Mouse (Mus musculus): ENCODE results near the gene Rarres2. TPM values are rescaled to one million over a fixed set of nuclear protein-coding genes. Genes with fewer than 3 reads are reported as not detected.

The Rarres2 gene
- total RNA-seq, 2 experiments from 2014 or later, result 0.05 TPM; not detected in 1

Other genes starting within 250 kb of the Rarres2 start
- gene Krba1, start 177.2 kb downstream of the Rarres2 start, total RNA-seq (2014; fragmentation: Nextera tagmentation), result 8.4 and 9.1 TPM in 2 replicates
- 4.8 and 8.0 TPM in 2 replicates for gene Krba1, start 177.2 kb downstream of the Rarres2 start, total RNA-seq (2017)
- gene Zfp467, start 127.0 kb downstream of the Rarres2 start, total RNA-seq (2014; fragmentation: Nextera tagmentation), result 0.33 and 0.67 TPM in 2 replicates
- gene Zfp467, start 127.0 kb downstream of the Rarres2 start, total RNA-seq (2017), result 0.33 TPM in 1 of 2 replicates, not detected in the other
- gene Sspo, start 124.6 kb downstream of the Rarres2 start, total RNA-seq (2014; fragmentation: Nextera tagmentation), result not detected in 2 replicates
- not detected in 2 replicates for gene Sspo, start 124.6 kb downstream of the Rarres2 start, total RNA-seq (2017)
- gene Atp6v0e2, start 35.2 kb downstream of the Rarres2 start, total RNA-seq (2014; fragmentation: Nextera tagmentation), result not detected in 2 replicates
- not detected in 2 replicates for gene Atp6v0e2, start 35.2 kb downstream of the Rarres2 start, total RNA-seq (2017)
- 8.7 and 17.0 TPM in 2 replicates for gene Lrrc61, start 18.0 kb downstream of the Rarres2 start, total RNA-seq (2014; fragmentation: Nextera tagmentation)
- gene Lrrc61, start 18.0 kb downstream of the Rarres2 start, total RNA-seq (2017), result 1.8 and 3.3 TPM in 2 replicates
- not detected in 2 replicates for gene Gm45021, start 16.8 kb upstream of the Rarres2 start, total RNA-seq (2014; fragmentation: Nextera tagmentation)
- gene Gm45021, start 16.8 kb upstream of the Rarres2 start, total RNA-seq (2017), result not detected in 2 replicates
- 9.7 and 17.1 TPM in 2 replicates for gene Repin1, start 21.1 kb upstream of the Rarres2 start, total RNA-seq (2014; fragmentation: Nextera tagmentation)
- 9.8 and 14.7 TPM in 2 replicates for gene Repin1, start 21.1 kb upstream of the Rarres2 start, total RNA-seq (2017)
- gene Gm44965, start 21.2 kb upstream of the Rarres2 start, total RNA-seq (2014; fragmentation: Nextera tagmentation), result not detected in 2 replicates
- gene Gm44965, start 21.2 kb upstream of the Rarres2 start, total RNA-seq (2017), result not detected in 2 replicates
- 1.7 and 1.9 TPM in 2 replicates for gene Zfp775, start 29.3 kb upstream of the Rarres2 start, total RNA-seq (2014; fragmentation: Nextera tagmentation)
- 2.0 and 3.0 TPM in 2 replicates for gene Zfp775, start 29.3 kb upstream of the Rarres2 start, total RNA-seq (2017)
- 1.9 and 4.2 TPM in 2 replicates for gene AI854703, start 54.0 kb upstream of the Rarres2 start, total RNA-seq (2014; fragmentation: Nextera tagmentation)
- 1.4 and 3.0 TPM in 2 replicates for gene AI854703, start 54.0 kb upstream of the Rarres2 start, total RNA-seq (2017)
- gene Gimap8, start 74.4 kb upstream of the Rarres2 start, total RNA-seq (2014; fragmentation: Nextera tagmentation), result 7.1 and 7.8 TPM in 2 replicates
- 1.4 and 8.0 TPM in 2 replicates for gene Gimap8, start 74.4 kb upstream of the Rarres2 start, total RNA-seq (2017)
- gene Gimap9, start 103.3 kb upstream of the Rarres2 start, total RNA-seq (2014; fragmentation: Nextera tagmentation), result 15.2 and 18.7 TPM in 2 replicates
- gene Gimap9, start 103.3 kb upstream of the Rarres2 start, total RNA-seq (2017), result 34.5 and 49.2 TPM in 2 replicates
- gene Gimap4, start 111.8 kb upstream of the Rarres2 start, total RNA-seq (2014; fragmentation: Nextera tagmentation), result 12.5 and 18.0 TPM in 2 replicates
- 3.0 and 61.5 TPM in 2 replicates for gene Gimap4, start 111.8 kb upstream of the Rarres2 start, total RNA-seq (2017)
- gene Gimap6, start 135.4 kb upstream of the Rarres2 start, total RNA-seq (2014; fragmentation: Nextera tagmentation), result 21.8 and 27.8 TPM in 2 replicates
- 48.2 and 58.4 TPM in 2 replicates for gene Gimap6, start 135.4 kb upstream of the Rarres2 start, total RNA-seq (2017)
- 2.9 TPM in 1 of 2 replicates, not detected in the other for gene Gm28053, start 145.8 kb upstream of the Rarres2 start, total RNA-seq (2014; fragmentation: Nextera tagmentation)
- 96.6 TPM in 1 of 2 replicates, not detected in the other for gene Gm28053, start 145.8 kb upstream of the Rarres2 start, total RNA-seq (2017)
- 1.4 and 4.8 TPM in 2 replicates for gene Gimap7, start 145.8 kb upstream of the Rarres2 start, total RNA-seq (2014; fragmentation: Nextera tagmentation)
- 2.1 and 4.6 TPM in 2 replicates for gene Gimap7, start 145.8 kb upstream of the Rarres2 start, total RNA-seq (2017)
- 4.8 and 20.1 TPM in 2 replicates for gene Gimap1, start 166.3 kb upstream of the Rarres2 start, total RNA-seq (2014; fragmentation: Nextera tagmentation)
- 10.8 and 12.9 TPM in 2 replicates for gene Gimap1, start 166.3 kb upstream of the Rarres2 start, total RNA-seq (2017)
- 6.1 and 11.7 TPM in 2 replicates for gene Gimap5, start 173.4 kb upstream of the Rarres2 start, total RNA-seq (2014; fragmentation: Nextera tagmentation)
- gene Gimap5, start 173.4 kb upstream of the Rarres2 start, total RNA-seq (2017), result 1.5 and 5.8 TPM in 2 replicates
- gene Gimap3, start 198.1 kb upstream of the Rarres2 start, total RNA-seq (2014; fragmentation: Nextera tagmentation), result 6.4 and 19.7 TPM in 2 replicates
- 0.88 and 6.2 TPM in 2 replicates for gene Gimap3, start 198.1 kb upstream of the Rarres2 start, total RNA-seq (2017)